Mouse (Mus musculus) lung, postnatal 0 days (tissue): ENCODE data around the gene 1110008L16Rik.
"Not testable (repeated sequence)": the region's sequence is repeated elsewhere in the genome, so short reads cannot be mapped to it uniquely, and the experiment has no call there.

Source experiments
- CTCF ChIP-seq: IDR thresholded peaks from 2 replicates; pipeline ENCODE4 v1.5.1; 2016; ENCODE audit warnings: antibody characterized with exemption, mild to moderate bottlenecking
- EP300 ChIP-seq: IDR thresholded peaks from 2 replicates; pipeline ENCODE4 v1.6.1; 2016; ENCODE audit warnings: antibody characterized with exemption, mild to moderate bottlenecking, control low read depth

DNA sequence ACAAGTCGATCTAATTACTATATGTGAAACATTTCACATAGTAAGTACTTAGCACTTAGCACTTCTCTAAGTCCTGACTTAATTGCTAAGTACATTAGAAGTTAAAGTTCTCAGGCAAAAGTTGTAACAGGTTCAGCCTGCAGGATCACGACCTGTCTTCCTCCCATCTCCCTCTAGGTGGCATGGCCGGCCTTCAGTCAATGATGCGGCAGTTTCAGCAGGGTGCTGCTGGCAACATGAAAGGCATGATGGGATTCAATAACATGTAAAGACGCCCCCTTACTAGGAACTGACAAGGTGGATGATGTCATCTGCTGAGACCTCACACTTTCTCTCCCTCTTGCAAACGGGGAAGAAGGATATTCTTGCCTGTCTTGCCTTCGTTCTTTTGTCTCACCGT lies 37.4 kb upstream of the 1110008L16Rik start:
- not testable (repeated sequence) for TF ChIP-seq EP300, CTCF
